Mouse (Mus musculus) gastrocnemius, postnatal 14 days (tissue): Measurements from ENCODE around the gene Kank3. TPM values are rescaled to one million over a fixed set of nuclear protein-coding genes. Genes with fewer than 3 reads are reported as not detected.
"Not testable (repeated sequence)": the region's sequence is repeated elsewhere in the genome, so short reads cannot be mapped to it uniquely, and the experiment has no call there.

Source experiments
- DNase-seq: peaks from one replicate; pipeline ENCODE4 v3.0.0; 2021; ENCODE audit warnings: mixed read lengths
- intact Hi-C: fragments of 180-260 bp; cut with DNase I; formaldehyde crosslinking; loops from one replicate; pipeline ENCODE4 v1.15.1; 2025; ENCODE audit warnings: low total_unique reads
- total RNA-seq, 2 experiments: library from RNA; stranded (reverse); gene quantifications; 2 replicates each; pipeline ENCODE4 v1.2.3; 2021

The Kank3 gene
- total RNA-seq, 2 experiments from 2014 or later, result 20.8 to 35.1 TPM

- intact Hi-C loops, result loop anchor here (5.0 kb wide), 1 partner anchor 57 kb away; no protein-coding TSS in a partner anchor
- DNase-seq, result no peak
Measured at GRCm38 (mm10) chr17:33804205-33804604, 6.1 kb upstream of the Kank3 start.

- intact Hi-C loops, result loop anchor here (5.0 kb wide), 1 partner anchor 57 kb away; no protein-coding TSS in a partner anchor
- DNase-seq, result no peak
Measured at GRCm38 (mm10) chr17:33804745-33805144, 5.6 kb upstream of the Kank3 start.

GRCm38 (mm10) chr17:33807181-33807888, 3.0 kb upstream of the Kank3 start:
- intact Hi-C loops, result no loop called here
- no peak for DNase-seq

- DNase-seq, result no peak
- intact Hi-C loops, result no loop called here
Measured at GRCm38 (mm10) chr17:33808192-33808591, 2.1 kb upstream of the Kank3 start.

- intact Hi-C loops, result no loop called here
Measured at GRCm38 (mm10) chr17:33811142-33811516, 810 bp downstream of the Kank3 start.

GRCm38 (mm10) chr17:33812475-33812874, 2.2 kb downstream of the Kank3 start:
- intact Hi-C loops, result no loop called here
- no peak for DNase-seq

More at GRCm38 (mm10) chr17:33811142-33811516, 810 bp downstream of the Kank3 start:
- no peak for DNase-seq

- no peak for DNase-seq
Measured at GRCm38 (mm10) chr17:33812990-33813389, 2.7 kb downstream of the Kank3 start.

GRCm38 (mm10) chr17:33815399-33815798, 5.1 kb downstream of the Kank3 start:
- intact Hi-C loops, result no loop called here
- no peak for DNase-seq

More at GRCm38 (mm10) chr17:33812990-33813389, 2.7 kb downstream of the Kank3 start:
- intact Hi-C loops, result no loop called here

GRCm38 (mm10) chr17:33816612-33817011, 6.3 kb downstream of the Kank3 start:
- intact Hi-C loops, result no loop called here
- no peak for DNase-seq

- DNase-seq, result peak; percentile 91
- intact Hi-C loops, result no loop called here
Measured at GRCm38 (mm10) chr17:33817184-33817968, 7.1 kb downstream of the Kank3 start.

- intact Hi-C loops, result no loop called here
- no peak for DNase-seq
Measured at GRCm38 (mm10) chr17:33817969-33818643, 7.8 kb downstream of the Kank3 start.

GRCm38 (mm10) chr17:33822436-33822959, 12.2 kb downstream of the Kank3 start:
- no peak for DNase-seq
- intact Hi-C loops, result no loop called here

GRCm38 (mm10) chr17:33823171-33823570, 12.9 kb downstream of the Kank3 start:
- intact Hi-C loops, result not testable (repeated sequence)

GRCm38 (mm10) chr17:33824084-33824996, 14.0 kb downstream of the Kank3 start, which contains the start of the genes Rps28 and Ndufa7:
Rps28 (minus strand) TSS chr17:33824562.
Ndufa7 (plus strand) TSS chr17:33824572.
- DNase-seq, result peak; percentile 96

More at GRCm38 (mm10) chr17:33823171-33823570, 12.9 kb downstream of the Kank3 start:
- DNase-seq, result not testable (repeated sequence)

GRCm38 (mm10) chr17:33824997-33825330, 14.6 kb downstream of the Kank3 start:
- DNase-seq, intact Hi-C loops: not testable (repeated sequence)

More at GRCm38 (mm10) chr17:33824084-33824996, 14.0 kb downstream of the Kank3 start, which contains the start of the genes Rps28 and Ndufa7:
- intact Hi-C loops, result no loop called here

- intact Hi-C loops, result no loop called here
Measured at GRCm38 (mm10) chr17:33825462-33825861, 15.1 kb downstream of the Kank3 start.

GRCm38 (mm10) chr17:33826850-33827249, 16.5 kb downstream of the Kank3 start:
- intact Hi-C loops, result no loop called here
- peak; percentile 67 for DNase-seq

More at GRCm38 (mm10) chr17:33825462-33825861, 15.1 kb downstream of the Kank3 start:
- DNase-seq, result no peak

- DNase-seq, result no peak
- intact Hi-C loops, result no loop called here
Measured at GRCm38 (mm10) chr17:33828892-33829291, 18.6 kb downstream of the Kank3 start.

GRCm38 (mm10) chr17:33829561-33829960, 19.2 kb downstream of the Kank3 start:
- intact Hi-C loops, result no loop called here
- no peak for DNase-seq
